Mouse (Mus musculus) myocyte (in vitro differentiated cells): ENCODE measurements around the gene Scd4. TPM values are rescaled to one million over a fixed set of nuclear protein-coding genes. Genes with fewer than 3 reads are reported as not detected.

ENCODE experiments used
- H3K27me3 ChIP-seq: one replicate; pipeline ENCODE4 v1.6.1; 2011; ENCODE audit not compliant: control insufficient read depth, insufficient read depth, insufficient read length
- H3K36me3 ChIP-seq: one replicate; pipeline ENCODE4 v1.6.1; 2011; ENCODE audit not compliant: control insufficient read depth, insufficient read depth
- H3K4me2 ChIP-seq: one replicate; pipeline ENCODE4 v1.6.1; 2011; ENCODE audit warnings: low read depth, control low read depth
- H3K4me3 ChIP-seq: one replicate; pipeline ENCODE4 v1.5.1; 2011; ENCODE audit warnings: mild to moderate bottlenecking, control low read depth, moderate library complexity
- H3K79me2 ChIP-seq: one replicate; pipeline ENCODE4 v1.6.1; 2011; ENCODE audit not compliant: control insufficient read depth, insufficient read depth
- H3ac ChIP-seq: one replicate; pipeline ENCODE4 v1.6.1; 2011; ENCODE audit not compliant: control insufficient read depth, insufficient read length
- CEBPB ChIP-seq: IDR thresholded peaks from 2 replicates; pipeline ENCODE4 v1.6.1; 2011; ENCODE audit warnings: mild to moderate bottlenecking, moderate library complexity; ENCODE audit not compliant: poor library complexity, insufficient read depth, severe bottlenecking
- E2F4 ChIP-seq: IDR thresholded peaks from one replicate; pipeline ENCODE4 v1.6.1; 2011; ENCODE audit warnings: mild to moderate bottlenecking, control low read depth, moderate library complexity; ENCODE audit not compliant: insufficient read depth
- MAX ChIP-seq: IDR thresholded peaks from one replicate; pipeline ENCODE4 v1.6.1; 2011; ENCODE audit warnings: low read depth, mild to moderate bottlenecking, control low read depth
- MYOD1 ChIP-seq, 3 experiments: IDR thresholded peaks; one replicate each; pipeline ENCODE4 v1.6.1; 2011; ENCODE audit warnings: control low read depth in 2 of 3, low read depth in 2 of 3, mild to moderate bottlenecking in 2 of 3, moderate library complexity in 1 of 3; ENCODE audit not compliant: insufficient read length in 2 of 3, control insufficient read depth in 1 of 3
- MYOG ChIP-seq, 3 experiments: IDR thresholded peaks; one replicate each; pipeline ENCODE4 v1.6.1; 2011; ENCODE audit warnings: control low read depth in 2 of 3, low read depth in 2 of 3, mild to moderate bottlenecking in 2 of 3; ENCODE audit not compliant: insufficient read length in 2 of 3, control insufficient read depth in 1 of 3, insufficient read depth in 1 of 3
- POLR2A ChIP-seq: IDR thresholded peaks from one replicate; pipeline ENCODE4 v1.6.1; 2011; ENCODE audit warnings: low read depth, mild to moderate bottlenecking, control low read depth, moderate library complexity; ENCODE audit not compliant: insufficient read length
- POLR2AphosphoS2 ChIP-seq: IDR thresholded peaks from one replicate; pipeline ENCODE4 v1.6.1; 2011; ENCODE audit warnings: low read depth, control low read depth; ENCODE audit not compliant: insufficient read length
- REST ChIP-seq: IDR thresholded peaks from one replicate; pipeline ENCODE4 v1.6.1; 2011; ENCODE audit warnings: mild to moderate bottlenecking, control low read depth, moderate library complexity; ENCODE audit not compliant: insufficient read depth, insufficient read length
- SRF ChIP-seq: IDR thresholded peaks from one replicate; pipeline ENCODE4 v1.6.1; 2011; ENCODE audit warnings: low read depth; ENCODE audit not compliant: control insufficient read depth, insufficient read length
- TCF12 ChIP-seq: IDR thresholded peaks from one replicate; pipeline ENCODE4 v1.6.1; 2011; ENCODE audit warnings: mild to moderate bottlenecking, control low read depth; ENCODE audit not compliant: poor library complexity, insufficient read depth, severe bottlenecking
- TCF3 ChIP-seq: IDR thresholded peaks from one replicate; pipeline ENCODE4 v1.6.1; 2011; ENCODE audit warnings: low read depth, control low read depth; ENCODE audit not compliant: insufficient read length
- USF1 ChIP-seq: IDR thresholded peaks from one replicate; pipeline ENCODE4 v1.6.1; 2011; ENCODE audit warnings: low read depth, mild to moderate bottlenecking, control low read depth, moderate library complexity
- polyA plus RNA-seq: library from polyadenylated mRNA; unstranded; fragments of >200 nt; fragmentation: generic; extraction: Trizol; gene quantifications from one replicate; pipeline ENCODE4 v1.2.1, GENCODE M21; 2012; ENCODE audit warnings: missing spikeins

Scd4 gene
- polyA plus RNA-seq, 1 experiment, result 0.16 TPM

DNA sequence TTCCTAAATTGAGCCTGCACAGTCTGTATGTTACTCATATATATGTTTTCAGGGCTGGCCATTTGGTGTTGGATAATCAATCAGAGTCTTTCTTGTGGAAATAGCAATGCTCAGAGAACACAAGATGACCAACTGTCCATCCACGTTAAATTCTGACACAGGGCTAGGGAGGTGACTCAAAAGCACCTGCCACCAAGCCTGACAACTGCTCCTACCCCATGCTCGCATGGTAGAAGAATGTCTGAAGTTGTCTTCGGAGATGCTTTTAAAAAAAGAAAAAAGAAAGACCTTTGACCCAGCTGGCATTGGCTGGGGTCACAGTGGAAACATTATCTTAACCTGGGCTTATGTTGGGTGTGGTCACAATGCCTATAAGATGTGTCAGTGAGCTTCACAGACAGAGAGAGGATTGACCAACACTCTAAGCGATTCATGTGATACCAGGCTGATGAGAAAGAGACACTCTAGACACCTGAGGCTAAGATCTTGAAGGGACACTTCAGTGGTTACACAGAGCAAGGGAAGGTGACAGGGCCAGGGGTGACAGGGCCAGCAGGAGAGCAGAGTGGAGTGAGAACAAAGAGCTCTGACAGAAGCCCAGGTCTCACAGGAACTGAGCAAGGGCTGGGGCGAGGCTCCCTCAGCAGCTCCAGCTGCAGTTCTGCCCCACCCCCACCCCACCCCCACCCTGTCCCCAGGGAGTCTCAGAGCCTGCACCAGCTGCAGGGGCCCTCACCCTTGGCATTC is 44.9 kb downstream of the Scd4 start:
- Histone ChIP-seq H3K27me3 (no peaks in the 10 kb centered on the region), H3K4me2 (peak overlapping the region; percentile 61), H3ac (no peak overlapping the region), H3K79me2 (no peaks in the 10 kb centered on the region), H3K36me3 (no peaks in the 10 kb centered on the region), H3K4me3 (no peak overlapping the region)
- TF ChIP-seq MAX, result no peak
- TF ChIP-seq CEBPB, result peak; percentile 45; the same call in 1 of the 2 replicates
- TF ChIP-seq MYOD1 (IDR thresholded peaks at IDR 0.05; ENCODE audit: control insufficient read depth in 1 of 3, insufficient read length in 2 of 3, low read depth in 2 of 3), result peak in 2 of 3 experiments; percentile 89 to 96
- TF ChIP-seq MYOG (IDR thresholded peaks at IDR 0.05; ENCODE audit: control insufficient read depth in 1 of 3, insufficient read depth in 1 of 3, insufficient read length in 2 of 3, low read depth in 2 of 3), result peak; percentile 35 to 86 (median 67)
- no peak for TF ChIP-seq E2F4
- no peak for TF ChIP-seq POLR2AphosphoS2
- peak; percentile 61 for TF ChIP-seq TCF3
- no peak for TF ChIP-seq USF1
- no peak for TF ChIP-seq SRF
- TF ChIP-seq TCF12, result peak; percentile 85
- no peak for TF ChIP-seq POLR2A
- TF ChIP-seq REST, result no peak

DNA sequence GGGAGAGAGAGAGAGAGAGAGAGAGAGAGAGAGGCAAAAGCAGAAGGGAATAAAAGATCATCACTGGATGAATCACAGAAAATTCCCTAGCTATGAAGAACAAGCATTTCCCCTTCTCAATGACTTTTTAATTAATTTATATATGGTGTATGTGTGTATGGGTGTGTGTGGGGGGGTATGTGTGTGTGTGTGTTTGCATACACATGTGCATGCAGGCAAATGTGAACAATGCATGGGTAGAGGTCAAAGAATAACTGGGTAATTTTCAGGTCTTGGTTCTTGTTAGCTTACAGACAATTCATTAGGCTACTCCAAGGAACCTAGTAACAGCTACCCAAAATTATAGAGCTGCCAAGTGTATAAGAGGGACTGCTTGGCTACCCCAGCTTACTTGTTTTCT is 46.2 kb downstream of the Scd4 start:
- Histone ChIP-seq H3K4me2 (peak overlapping the region; percentile 15), H3K4me3 (no peak overlapping the region), H3K36me3 (no peaks in the 10 kb centered on the region), H3K27me3 (no peaks in the 10 kb centered on the region), H3K79me2 (no peaks in the 10 kb centered on the region), H3ac (no peak overlapping the region)
- no peak for TF ChIP-seq REST
- no peak for TF ChIP-seq CEBPB
- TF ChIP-seq POLR2A, result no peak
- no peak for TF ChIP-seq MAX
- no peak for TF ChIP-seq TCF12
- no peak for TF ChIP-seq E2F4
- TF ChIP-seq MYOD1 (IDR thresholded peaks at IDR 0.05; ENCODE audit: control insufficient read depth in 1 of 3, insufficient read length in 2 of 3, low read depth in 2 of 3), result no peak
- TF ChIP-seq USF1, result no peak
- TF ChIP-seq POLR2AphosphoS2, result no peak
- no peak for TF ChIP-seq SRF
- no peak for TF ChIP-seq TCF3
- TF ChIP-seq MYOG (IDR thresholded peaks at IDR 0.05; ENCODE audit: control insufficient read depth in 1 of 3, insufficient read depth in 1 of 3, insufficient read length in 2 of 3, low read depth in 2 of 3), result no peak

DNA sequence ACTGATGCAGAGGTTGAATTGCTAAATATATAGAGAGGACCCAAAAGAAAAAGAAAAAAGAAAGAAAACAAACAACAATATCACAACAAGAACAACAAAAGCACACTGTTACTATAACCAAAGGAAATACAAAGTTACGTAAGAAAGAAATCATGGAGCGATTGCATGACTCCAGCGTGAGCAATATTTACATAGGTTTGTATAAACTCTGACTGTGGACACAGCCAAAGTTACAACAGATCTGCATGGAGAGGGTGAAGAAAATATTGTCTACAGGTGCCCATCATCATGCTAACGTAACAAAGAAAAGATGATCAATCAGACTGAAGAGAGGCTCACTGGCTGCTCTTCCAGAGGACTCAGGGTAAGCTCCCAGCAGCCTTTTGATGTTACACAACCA is 47.2 kb downstream of the Scd4 start:
- Histone ChIP-seq H3K79me2 (no peaks in the 10 kb centered on the region), H3K4me2 (no peak overlapping the region), H3K36me3 (no peaks in the 10 kb centered on the region), H3ac (no peak overlapping the region), H3K27me3 (no peaks in the 10 kb centered on the region), H3K4me3 (no peak overlapping the region)
- TF ChIP-seq POLR2AphosphoS2 (no peak), USF1 (no peak), TCF12 (no peak), MAX (no peak), SRF (no peak), MYOG (IDR thresholded peaks at IDR 0.05; ENCODE audit: control insufficient read depth in 1 of 3, insufficient read depth in 1 of 3, insufficient read length in 2 of 3, low read depth in 2 of 3) (no peak), POLR2A (no peak), REST (no peak), CEBPB (no peak), E2F4 (no peak), TCF3 (no peak), MYOD1 (IDR thresholded peaks at IDR 0.05; ENCODE audit: control insufficient read depth in 1 of 3, insufficient read length in 2 of 3, low read depth in 2 of 3) (no peak)

DNA sequence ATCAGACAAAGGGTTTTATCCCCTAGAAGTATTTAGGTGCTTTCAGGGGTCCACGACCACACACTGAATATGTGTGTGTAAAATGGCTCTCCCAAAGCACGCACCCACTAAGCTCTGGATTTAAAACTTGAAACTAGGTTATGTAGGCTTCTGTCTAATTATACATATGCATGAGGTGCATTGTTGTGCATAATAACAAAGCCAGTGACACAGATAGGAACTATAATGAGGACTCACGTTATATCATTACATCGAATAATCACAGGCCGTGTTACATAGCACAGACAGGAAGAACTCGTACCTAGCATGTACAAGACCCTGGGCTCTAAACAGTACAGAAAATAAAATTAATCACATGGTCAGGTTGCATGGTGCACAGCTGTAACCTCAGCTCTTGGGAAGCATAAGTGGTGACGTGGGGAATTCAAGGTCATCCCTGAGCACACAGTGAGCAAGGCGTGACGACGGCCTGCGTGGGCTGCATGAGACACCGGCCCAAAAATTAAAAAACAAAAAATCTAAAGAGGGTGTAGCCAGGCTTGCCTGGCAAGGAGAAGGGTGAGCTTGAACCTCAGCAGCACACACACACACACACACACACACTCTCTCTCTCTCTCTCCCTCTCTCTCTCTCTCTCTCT is 49.9 kb downstream of the Scd4 start:
- H3ac ChIP-seq, result no peak overlapping the region

More for the DNA sequence above, 49.9 kb downstream of the Scd4 start:
- Histone ChIP-seq H3K4me2 (no peak overlapping the region), H3K4me3 (no peak overlapping the region), H3K79me2 (no peaks in the 10 kb centered on the region), H3K27me3 (no peaks in the 10 kb centered on the region), H3K36me3 (no peaks in the 10 kb centered on the region)
- TF ChIP-seq MYOD1 (IDR thresholded peaks at IDR 0.05; ENCODE audit: control insufficient read depth in 1 of 3, insufficient read length in 2 of 3, low read depth in 2 of 3) (peak in 1 of 3 experiments; percentile 22), MYOG (IDR thresholded peaks at IDR 0.05; ENCODE audit: control insufficient read depth in 1 of 3, insufficient read depth in 1 of 3, insufficient read length in 2 of 3, low read depth in 2 of 3) (no peak)
